9 mouse cellular contexts compared by ENCODE assay signal in genomic region chr1:78707280-78707679, GRCm38 (mm10). TPM values are rescaled to one million over a fixed set of nuclear protein-coding genes. Genes with fewer than 3 reads are reported as not detected.
DNase-seq lines count a peak whose midpoint lies in the region; ATAC-seq and TF ChIP-seq lines count a peak whose summit lies in the region.
"Had no signal": no experiment of that assay in that cellular context is flagged by ENCODE, and none has a peak within 500 bp of the region (broad histone marks: within the 10 kb centered on the region; RNA-seq: fewer than 3 reads in every experiment).

No protein-coding gene starts in this region.

- no peak overlapping the region for H3K4me2 ChIP-seq in embryonic facial prominence, embryonic 11.5 days (ENCODE audit: low read depth, low read length)
- H3K4me2 ChIP-seq in limb, embryonic 14.5 days (replicated peaks; ENCODE audit: low read depth, low read length, severe bottlenecking), result no peak overlapping the region
- H3K4me2 ChIP-seq: heart, embryonic 13.5 days had no signal

- TF ChIP-seq POLR2A in limb, embryonic 14.5 days (IDR thresholded peaks at IDR 0.05; ENCODE audit: borderline replicate concordance, extremely low read depth, insufficient read depth, insufficient read length), result no peak

- no peak overlapping the region for H3K4me3 ChIP-seq in embryonic facial prominence, embryonic 11.5 days (ENCODE audit: low read depth, low read length)
- H3K4me3 ChIP-seq in embryonic facial prominence, embryonic 10.5 days, result no peak overlapping the region
- H3K4me3 ChIP-seq in limb, embryonic 14.5 days (replicated peaks; ENCODE audit: low read length), result no peak overlapping the region
- no peak overlapping the region for H3K4me3 ChIP-seq in limb, embryonic 10.5 days
- H3K4me3 ChIP-seq: heart, embryonic 13.5 days had no signal

- H3K9ac ChIP-seq in embryonic facial prominence, embryonic 11.5 days (replicated peaks; ENCODE audit: low read length), result no peak overlapping the region
- H3K9ac ChIP-seq in limb, embryonic 14.5 days (ENCODE audit: low read depth, low read length, severe bottlenecking), result no peak overlapping the region
- H3K9ac ChIP-seq: heart, embryonic 13.5 days had no signal

- no peak for ATAC-seq in embryonic facial prominence, embryonic 11.5 days (replicated peaks; ENCODE audit: insufficient number of reproducible peaks, low FRiP score, low TSS enrichment, low read depth)
- ATAC-seq in limb, embryonic 14.5 days (ENCODE audit: low FRiP score, low read depth), result no peak

- no peak overlapping the region for H3K27ac ChIP-seq in embryonic facial prominence, embryonic 11.5 days (replicated peaks; ENCODE audit: low read depth, low read length)
- no peak overlapping the region for H3K27ac ChIP-seq in embryonic facial prominence, embryonic 10.5 days (replicated peaks)
- no peak overlapping the region for H3K27ac ChIP-seq in limb, embryonic 14.5 days (replicated peaks; ENCODE audit: low read depth, low read length)
- no peak overlapping the region for H3K27ac ChIP-seq in limb, embryonic 10.5 days
- H3K27ac ChIP-seq: heart, embryonic 13.5 days had no signal

- DNase-seq in embryonic facial prominence, embryonic 11.5 days (ENCODE audit: low spot score), result peak; percentile 63
- DNase-seq in embryonic facial prominence, embryonic 10.5 days (ENCODE audit: low spot score), result no peak
- peak; percentile 15 for DNase-seq in limb, embryonic 14.5 days (ENCODE audit: low spot score)
- DNase-seq in limb, embryonic 10.5 days (ENCODE audit: low spot score), result no peak
- DNase-seq in NIH3T3 (ENCODE audit: low read depth), result peak; percentile 43
- DNase-seq in retina, embryonic 14.5 days (ENCODE audit: low spot score), result peak; percentile 55
- no peak for DNase-seq in Muller cell, postnatal 12 days (ENCODE audit: inconsistent ontology term)
- no peak for DNase-seq in heart, adult 8-10 months (ENCODE audit: low spot score)

- H3K27me3 ChIP-seq in embryonic facial prominence, embryonic 11.5 days (ENCODE audit: control insufficient read depth, insufficient read depth, low read length), result no peaks in the 10 kb centered on the region
- H3K27me3 ChIP-seq in embryonic facial prominence, embryonic 10.5 days (replicated peaks; ENCODE audit: low read depth, poor library complexity, severe bottlenecking), result no peaks in the 10 kb centered on the region
- no peaks in the 10 kb centered on the region for H3K27me3 ChIP-seq in limb, embryonic 14.5 days (ENCODE audit: control insufficient read depth, insufficient read depth, low read length)
- no peaks in the 10 kb centered on the region for H3K27me3 ChIP-seq in limb, embryonic 10.5 days (ENCODE audit: low read depth, poor library complexity, severe bottlenecking)
- H3K27me3 ChIP-seq: heart, embryonic 13.5 days had no signal

- no peaks in the 10 kb centered on the region for H3K4me1 ChIP-seq in embryonic facial prominence, embryonic 11.5 days (ENCODE audit: control insufficient read depth, insufficient read depth, low read length)
- no peaks in the 10 kb centered on the region for H3K4me1 ChIP-seq in embryonic facial prominence, embryonic 10.5 days
- no peaks in the 10 kb centered on the region for H3K4me1 ChIP-seq in limb, embryonic 14.5 days (ENCODE audit: control insufficient read depth, insufficient read depth, low read length)
- H3K4me1 ChIP-seq in limb, embryonic 10.5 days, result no peaks in the 10 kb centered on the region
- H3K4me1 ChIP-seq: heart, embryonic 13.5 days had no signal

- no peaks in the 10 kb centered on the region for H3K9me3 ChIP-seq in embryonic facial prominence, embryonic 11.5 days (replicated peaks; ENCODE audit: control insufficient read depth, low read length)
- no peaks in the 10 kb centered on the region for H3K9me3 ChIP-seq in embryonic facial prominence, embryonic 10.5 days
- no peaks in the 10 kb centered on the region for H3K9me3 ChIP-seq in limb, embryonic 14.5 days (ENCODE audit: control insufficient read depth, low read length)
- no peaks in the 10 kb centered on the region for H3K9me3 ChIP-seq in limb, embryonic 10.5 days (replicated peaks)
- H3K9me3 ChIP-seq: heart, embryonic 13.5 days had no signal

- 64% methylated on average over 4 of the region's 4 CpGs for WGBS in embryonic facial prominence, embryonic 11.5 days
- WGBS in embryonic facial prominence, embryonic 10.5 days, result 67% methylated on average over 4 of the region's 4 CpGs
- WGBS in limb, embryonic 14.5 days, result 59% methylated on average over 4 of the region's 4 CpGs
- WGBS in limb, embryonic 10.5 days, result 69% methylated on average over 4 of the region's 4 CpGs

- H3K36me3 ChIP-seq in embryonic facial prominence, embryonic 11.5 days (replicated peaks; ENCODE audit: control insufficient read depth, insufficient read depth, low read depth, low read length), result peaks cover 2% of the 10 kb centered on the region
- H3K36me3 ChIP-seq in embryonic facial prominence, embryonic 10.5 days (replicated peaks), result peaks cover 53% of the 10 kb centered on the region
- peaks cover 40% of the 10 kb centered on the region for H3K36me3 ChIP-seq in limb, embryonic 14.5 days (ENCODE audit: control insufficient read depth, insufficient read depth, low read length)
- H3K36me3 ChIP-seq in limb, embryonic 10.5 days, result peaks cover 53% of the 10 kb centered on the region

RNA-seq across cellular contexts. Expression of gene Utp14b, which starts 49.4 kb away (rescaled TPM):
- polyA plus RNA-seq in embryonic facial prominence, embryonic 11.5 days (2014; fragmentation: Nextera tagmentation; extraction: Ambion mirVana), result 6.3 and 6.6 TPM in 2 replicates
- 4.5 and 4.8 TPM in 2 replicates for polyA plus RNA-seq in embryonic facial prominence, embryonic 10.5 days (2016; fragmentation: Nextera tagmentation; extraction: Ambion mirVana)
- polyA plus RNA-seq in limb, embryonic 14.5 days (2012; rRNA removed), result 3.8 and 4.5 TPM in 2 replicates
- 3.9 and 4.6 TPM in 2 replicates for polyA plus RNA-seq in limb, embryonic 14.5 days (2014; fragmentation: Nextera tagmentation; extraction: Ambion mirVana)
- polyA plus RNA-seq in limb, embryonic 10.5 days (2016; fragmentation: Nextera tagmentation; extraction: Ambion mirVana), result 4.1 and 4.8 TPM in 2 replicates
- 1 to 10 TPM; 1.0 to 1.2 (median 1.1) TPM for total RNA-seq in heart, adult 8-10 months (2022)

RNA-seq across cellular contexts. Expression of gene Acsl3, which starts 49.7 kb away (rescaled TPM):
- polyA plus RNA-seq in embryonic facial prominence, embryonic 11.5 days (2014; fragmentation: Nextera tagmentation; extraction: Ambion mirVana), result 100.0 and 112 TPM in 2 replicates
- 83.9 and 84.3 TPM in 2 replicates for polyA plus RNA-seq in embryonic facial prominence, embryonic 10.5 days (2016; fragmentation: Nextera tagmentation; extraction: Ambion mirVana)
- polyA plus RNA-seq in limb, embryonic 14.5 days (2012; rRNA removed), result 35.0 and 39.7 TPM in 2 replicates
- 58.5 and 64.8 TPM in 2 replicates for polyA plus RNA-seq in limb, embryonic 14.5 days (2014; fragmentation: Nextera tagmentation; extraction: Ambion mirVana)
- polyA plus RNA-seq in limb, embryonic 10.5 days (2016; fragmentation: Nextera tagmentation; extraction: Ambion mirVana), result 62.2 and 82.4 TPM in 2 replicates
- 1 to 10 TPM; 3.1 to 5.5 (median 3.8) TPM for total RNA-seq in heart, adult 8-10 months (2022)

Comparison
In these comparisons a context has a peak if more than half of its experiments do, and no peak if none do; other contexts are left out.
1. DNase-seq: peak in embryonic facial prominence, embryonic 11.5 days (single experiment), limb, embryonic 14.5 days (single experiment), NIH3T3 (single experiment) and retina, embryonic 14.5 days (single experiment); none in embryonic facial prominence, embryonic 10.5 days (single experiment), limb, embryonic 10.5 days (single experiment), Muller cell, postnatal 12 days (single experiment) and heart, adult 8-10 months (single experiment).